Mouse (Mus musculus) A20 (cell line): ENCODE measurements at regions not wholly inside any gene's neighbourhood (a gene's known extent, or its start where the extent isn't known, plus 50 kb on each side); places are given as distances from the start of the nearest gene placed in this dataset.

ENCODE experiments used
- DNase-seq: peaks from one replicate; pipeline ENCODE4 v3.0.0-alpha.2; 2011; ENCODE audit warnings: low read depth, low spot score

DNA sequence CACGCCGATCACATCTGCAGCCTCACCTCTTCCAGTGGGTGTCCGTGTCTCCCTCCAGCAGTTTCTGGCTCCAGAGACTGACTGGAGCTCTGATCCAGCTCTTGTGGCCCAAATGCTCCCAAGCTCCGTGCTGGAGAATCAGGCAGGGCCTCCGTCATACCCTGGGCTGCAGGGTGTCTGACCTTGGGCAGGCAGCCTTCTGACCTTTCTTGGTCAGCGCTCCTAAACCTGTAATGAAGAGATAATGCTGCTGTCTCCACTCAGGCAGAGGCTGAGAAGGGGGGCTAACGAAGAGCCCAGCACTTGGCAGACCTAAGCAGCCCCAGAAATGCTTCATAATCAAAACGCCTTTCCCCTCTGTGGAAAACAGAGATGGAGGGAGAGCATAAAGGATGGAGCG is 89.9 kb upstream of the Mef2a start:
- no peak for DNase-seq

DNA sequence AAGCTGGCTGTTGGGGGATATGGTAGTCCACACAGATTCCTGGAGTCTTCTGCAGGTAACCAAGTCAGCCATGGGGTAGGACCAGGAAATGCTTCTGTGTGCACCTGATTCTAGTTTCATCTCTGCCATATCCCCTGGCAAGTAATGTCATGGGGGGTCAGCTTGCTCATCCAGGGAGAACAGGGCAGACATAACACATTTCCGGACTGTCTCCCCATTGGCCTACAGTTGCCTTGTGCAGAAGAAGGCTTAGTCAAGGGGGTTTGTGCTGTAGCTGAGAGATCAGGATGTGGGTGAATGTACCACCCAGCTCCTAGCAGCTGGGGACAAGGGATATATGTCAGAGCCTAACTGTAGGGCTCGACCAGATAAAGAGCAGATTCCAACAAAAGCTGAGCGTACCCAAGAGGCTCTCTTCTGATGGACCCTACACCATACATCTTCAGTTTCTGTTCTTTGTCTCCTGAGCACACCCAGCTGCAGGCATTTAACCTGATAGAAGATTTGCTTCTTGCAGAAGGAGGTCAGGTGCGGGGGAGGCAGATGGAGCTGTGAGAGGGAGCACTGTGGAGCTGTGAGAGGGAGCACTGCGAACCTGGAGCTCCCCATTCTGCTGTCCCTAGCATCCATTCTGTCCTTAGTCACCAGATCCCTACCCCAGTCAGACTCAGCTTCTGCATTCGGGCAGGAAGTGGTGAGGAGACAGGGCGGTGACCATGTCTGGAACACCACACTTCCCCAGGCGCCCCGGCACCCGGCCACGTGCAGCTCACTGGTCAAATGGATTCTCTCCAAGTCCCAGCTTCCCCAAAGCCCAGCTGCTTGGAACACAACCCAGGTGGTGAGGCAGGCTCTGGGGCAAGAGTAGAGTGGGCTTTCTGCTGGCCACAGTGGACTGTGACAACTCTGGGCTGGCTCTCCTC is 88.9 kb upstream of the Mef2a start:
- no peak for DNase-seq

DNA sequence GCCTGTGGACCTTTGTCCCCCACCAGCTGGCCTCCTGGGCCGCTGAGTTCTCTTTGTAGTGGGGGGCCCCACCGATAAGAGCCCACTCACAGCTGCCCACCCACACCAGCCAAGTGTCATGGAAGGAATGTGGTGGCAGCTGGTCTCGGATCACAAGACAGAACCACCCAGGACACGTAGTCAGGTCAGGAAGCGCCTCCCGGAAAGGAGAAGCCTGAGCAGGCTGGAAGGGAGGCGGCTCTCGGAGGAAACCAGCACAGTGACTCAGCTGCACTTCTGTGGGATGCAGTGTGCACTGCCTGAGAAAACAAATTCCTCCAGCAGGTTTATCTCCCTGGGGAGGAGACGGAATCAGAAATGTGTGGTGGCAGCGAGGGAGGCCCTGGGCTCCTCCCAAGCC is 87.2 kb upstream of the Mef2a start:
- DNase-seq = no peak

DNA sequence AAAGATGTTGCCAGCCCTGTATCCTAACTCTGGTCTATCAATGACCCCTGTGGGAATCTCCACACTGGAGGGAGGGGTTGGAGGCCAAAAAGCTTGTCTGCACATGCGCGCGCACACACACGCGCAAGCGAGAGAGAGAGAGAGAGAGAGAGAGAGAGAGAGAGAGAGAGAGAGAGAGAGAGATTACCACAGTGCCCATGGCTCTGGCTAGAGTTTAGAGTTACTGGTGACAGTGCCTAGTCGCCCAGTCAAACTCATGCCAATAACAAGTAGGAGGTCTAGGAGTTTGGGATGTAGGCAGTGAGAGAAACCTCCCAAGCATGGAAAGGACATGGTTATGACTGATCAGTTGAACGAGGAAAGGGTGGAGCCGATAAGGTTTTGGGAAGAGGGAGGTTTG is 86.6 kb upstream of the Mef2a start:
- DNase-seq = no peak

DNA sequence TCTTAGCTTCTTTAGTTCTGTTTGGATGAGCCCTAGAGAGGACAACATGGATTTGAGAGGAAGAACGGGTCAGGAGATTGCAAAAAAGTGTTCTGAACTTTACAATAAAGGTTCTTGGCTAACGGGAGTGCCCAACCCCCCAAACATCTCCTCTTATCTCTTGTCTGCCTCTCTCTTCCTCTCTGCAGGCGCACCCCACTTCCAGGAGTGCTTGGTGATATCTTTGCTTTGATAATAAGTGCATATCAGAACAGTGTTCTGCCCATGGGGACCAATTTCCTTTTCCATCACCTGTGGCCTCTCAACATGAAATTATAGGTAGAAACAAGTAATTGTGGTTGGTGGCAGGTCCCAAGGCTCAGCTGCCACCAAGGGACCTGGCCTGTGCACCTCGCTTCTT is 86.0 kb upstream of the Mef2a start:
- no peak for DNase-seq

DNA sequence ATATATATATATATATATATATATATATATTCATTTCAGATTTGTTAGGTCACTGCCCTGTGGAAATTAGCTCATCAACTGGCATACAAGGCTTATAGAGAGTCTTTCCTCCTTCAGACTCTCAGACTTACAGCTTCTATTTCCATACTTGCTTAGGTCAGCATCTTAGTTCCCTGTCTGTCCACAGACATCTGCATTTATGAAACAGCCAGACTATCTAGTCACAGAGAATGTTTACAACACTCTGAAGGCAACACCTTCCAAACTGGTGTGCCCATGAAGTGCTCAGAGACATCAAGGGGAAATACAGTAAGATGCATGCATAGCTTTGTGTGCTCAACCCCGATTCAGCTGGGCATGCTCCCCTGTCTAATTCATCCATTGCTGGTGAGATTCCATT is 85.2 kb upstream of the Mef2a start:
- DNase-seq = peak; percentile 64

DNA sequence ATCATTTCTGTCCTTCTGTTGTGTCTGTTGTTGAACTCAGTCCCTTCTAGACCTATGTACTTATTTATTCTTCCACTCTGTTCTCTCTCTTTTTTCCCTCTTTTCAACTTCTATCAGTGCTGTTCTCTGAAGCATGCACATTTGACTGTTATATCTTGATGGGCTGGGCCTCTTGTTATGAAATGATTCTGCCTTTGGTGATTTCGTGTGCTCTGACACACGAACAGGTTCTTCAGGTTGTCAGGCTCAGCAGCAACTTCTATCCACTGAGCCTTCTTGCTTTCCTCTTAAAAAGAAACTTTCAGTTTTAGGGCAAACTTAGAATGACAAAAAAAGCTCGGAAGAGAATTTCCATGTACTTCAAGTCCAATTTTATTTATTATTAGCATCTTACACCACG is 83.4 kb upstream of the Mef2a start:
- DNase-seq = no peak

DNA sequence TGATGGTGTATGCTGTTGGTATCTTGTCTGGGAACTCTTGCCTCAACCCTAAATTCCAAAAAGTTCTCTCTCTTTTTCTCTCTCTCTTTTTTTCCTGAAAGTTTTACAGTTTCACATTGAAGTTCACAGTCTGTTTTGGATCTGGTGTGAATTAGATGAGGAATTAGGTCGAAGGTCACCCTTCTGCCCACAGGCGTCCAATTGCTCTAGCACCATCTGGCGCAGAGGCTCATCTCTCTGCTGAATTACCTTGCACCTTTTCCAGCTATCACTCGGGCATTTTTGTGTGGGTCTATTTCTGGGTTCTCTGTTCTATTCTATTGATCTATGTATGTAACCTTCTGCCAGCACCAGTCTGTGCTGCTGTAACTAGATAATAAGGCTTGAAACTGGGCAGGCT is 81.8 kb upstream of the Mef2a start:
- no peak for DNase-seq

DNA sequence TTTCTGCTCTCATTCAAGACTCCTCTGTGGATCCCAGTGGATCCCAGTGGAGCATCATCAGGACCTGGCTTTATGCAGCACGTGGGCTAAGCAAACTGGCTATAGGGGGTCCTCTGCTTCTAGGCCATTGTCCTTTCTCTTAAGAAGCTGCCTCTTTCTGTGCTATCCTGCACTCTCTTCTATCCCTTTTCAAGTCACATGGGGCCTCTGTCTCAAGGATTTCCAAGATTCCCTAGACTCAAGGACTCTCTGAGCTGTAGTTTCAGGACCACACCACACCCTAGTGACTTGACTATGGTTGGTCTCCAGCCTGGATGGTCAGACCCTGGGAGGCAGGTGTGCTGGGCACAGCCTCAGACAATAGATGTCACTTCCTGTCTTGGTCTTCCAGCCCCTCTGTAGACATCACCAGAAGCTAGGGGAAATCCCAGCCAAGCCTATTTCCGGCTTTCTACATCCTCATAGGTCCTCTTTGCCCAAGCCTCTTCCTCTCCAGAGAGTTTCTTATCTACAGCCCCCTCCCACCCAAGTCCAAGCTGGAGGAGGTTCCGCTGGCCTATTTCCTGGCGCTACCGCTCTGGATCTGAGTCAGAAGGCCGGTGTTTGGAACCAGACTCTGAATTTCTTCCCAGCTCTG is 78.6 kb upstream of the Mef2a start:
- DNase-seq = peak; percentile 80

DNA sequence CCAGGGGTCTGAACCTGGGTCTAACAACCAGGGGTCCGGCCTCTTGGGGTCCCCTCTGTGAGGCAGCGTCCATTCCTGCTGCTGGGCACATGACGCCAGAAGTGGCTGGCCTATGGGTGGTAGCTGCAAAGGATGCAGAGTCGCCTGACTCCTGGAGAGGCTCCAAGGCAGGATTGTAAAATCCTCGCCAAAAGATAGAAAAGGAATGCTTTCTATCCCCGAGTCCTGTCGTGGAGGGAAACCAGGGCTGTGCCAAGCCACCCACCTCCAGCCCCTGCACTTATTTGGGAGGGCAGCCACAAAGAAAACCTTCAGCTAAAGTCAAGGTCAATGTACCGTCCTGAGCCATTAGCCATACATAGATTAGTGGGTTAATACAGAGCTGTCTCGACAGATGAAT is 73.9 kb upstream of the Mef2a start:
- DNase-seq = no peak

DNA sequence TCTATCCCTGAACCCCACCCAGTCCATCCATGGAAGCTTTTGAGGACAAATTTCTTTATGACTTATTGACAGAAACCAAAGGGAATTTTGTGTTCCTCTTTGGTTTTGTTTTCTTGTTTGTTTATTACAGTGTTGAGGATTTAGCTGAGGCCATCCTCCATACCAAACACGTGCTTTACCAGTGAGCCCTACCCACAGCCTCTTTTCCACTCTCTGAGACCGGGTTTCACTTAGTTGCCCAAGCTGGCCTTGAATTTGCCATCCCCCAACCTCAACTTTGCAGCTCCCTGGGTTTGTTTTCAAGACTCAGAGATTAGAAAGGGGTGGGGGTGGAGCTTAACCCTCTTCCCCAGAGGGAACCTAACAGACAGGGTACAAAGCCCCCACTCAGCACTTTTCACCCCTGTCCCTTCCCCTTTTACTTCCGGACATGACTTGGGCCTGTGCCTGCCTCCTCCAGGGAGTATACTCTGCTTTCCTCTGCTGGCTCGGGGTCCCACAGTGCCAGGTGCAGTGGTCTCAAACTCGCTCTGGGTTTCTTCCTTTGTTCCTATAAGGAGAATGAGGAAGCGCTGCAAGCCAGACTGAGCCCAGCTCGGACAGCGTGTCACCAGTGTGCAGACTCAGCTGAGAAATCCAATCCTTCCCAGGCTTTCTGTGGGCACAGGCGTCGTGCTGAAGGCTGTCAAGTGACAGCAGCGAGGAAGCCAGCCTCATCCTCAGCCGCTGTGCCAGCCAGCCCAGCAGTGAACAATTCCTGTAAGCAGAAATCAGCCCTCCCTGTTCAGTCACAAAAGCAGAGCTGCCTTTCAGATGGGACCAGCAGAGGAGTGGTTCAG is 72.8 kb upstream of the Mef2a start:
- peak; percentile 39 for DNase-seq

DNA sequence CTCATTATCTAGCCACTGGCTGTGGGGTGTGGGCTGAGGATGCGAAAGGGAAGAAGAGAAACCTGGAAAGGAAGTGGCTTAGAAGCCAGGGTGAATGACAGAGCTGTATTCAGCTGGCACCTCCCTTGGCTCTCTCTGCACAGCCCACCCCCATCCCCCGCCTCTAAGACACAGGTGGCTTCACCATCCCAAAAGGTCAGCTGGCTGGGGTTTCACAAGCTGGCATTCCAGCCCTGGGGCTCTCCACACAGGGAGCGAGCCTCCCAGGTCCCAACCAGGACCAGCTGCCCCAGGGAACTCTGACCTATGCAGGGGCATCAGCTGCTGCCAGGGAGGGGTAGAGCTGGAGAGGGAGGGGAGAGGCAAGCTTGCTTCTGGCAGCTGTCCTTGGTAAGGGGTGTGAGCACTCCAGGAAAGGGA is 71.9 kb upstream of the Mef2a start:
- peak; percentile 42 for DNase-seq

DNA sequence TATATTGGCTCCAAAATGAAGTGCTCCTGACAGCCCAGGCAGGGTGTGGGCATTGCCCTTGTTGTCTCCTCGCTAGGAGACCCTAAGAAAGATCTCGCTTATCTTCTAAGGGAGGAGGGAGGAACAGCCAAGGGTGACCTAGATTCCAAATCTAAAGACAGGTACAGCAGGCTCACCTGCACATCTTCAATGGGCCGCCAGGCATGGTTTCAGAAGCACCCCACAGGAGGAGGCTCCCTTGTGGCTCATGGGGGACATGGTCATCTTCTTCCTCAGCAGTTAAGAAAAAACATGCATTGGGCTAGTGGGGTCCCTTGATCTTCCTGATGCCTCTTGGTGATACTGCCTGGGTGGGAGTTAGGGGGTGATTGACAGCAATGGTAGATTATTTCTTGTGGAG is 71.0 kb upstream of the Mef2a start:
- DNase-seq = no peak

DNA sequence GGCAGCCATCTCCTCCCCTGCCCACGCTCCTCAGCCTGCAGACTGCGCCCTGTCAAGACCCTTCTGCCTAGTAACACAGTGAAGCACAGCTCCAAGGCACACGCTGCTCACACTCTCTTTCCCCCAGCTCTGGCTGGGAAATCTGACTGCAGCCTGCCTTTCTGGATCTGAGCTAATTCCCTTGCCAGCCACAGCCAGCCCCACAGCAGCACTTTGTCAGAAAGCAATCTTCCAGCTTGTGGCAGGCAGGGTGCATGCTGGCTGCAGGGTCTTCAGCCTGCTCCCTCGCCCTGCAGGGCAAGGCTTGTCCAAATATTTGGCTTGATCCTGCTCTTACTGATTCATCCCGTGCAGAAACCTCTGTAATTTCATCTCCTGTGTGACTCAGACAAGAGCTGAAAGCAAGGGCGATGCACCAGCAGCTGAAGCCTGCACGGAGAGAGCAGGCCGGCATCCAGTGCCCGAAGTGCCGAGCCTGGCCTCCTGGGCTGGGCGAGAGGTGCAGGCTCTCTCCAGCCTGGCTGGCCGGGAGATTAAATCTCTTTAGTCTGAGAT is 70.4 kb upstream of the Mef2a start:
- no peak for DNase-seq

DNA sequence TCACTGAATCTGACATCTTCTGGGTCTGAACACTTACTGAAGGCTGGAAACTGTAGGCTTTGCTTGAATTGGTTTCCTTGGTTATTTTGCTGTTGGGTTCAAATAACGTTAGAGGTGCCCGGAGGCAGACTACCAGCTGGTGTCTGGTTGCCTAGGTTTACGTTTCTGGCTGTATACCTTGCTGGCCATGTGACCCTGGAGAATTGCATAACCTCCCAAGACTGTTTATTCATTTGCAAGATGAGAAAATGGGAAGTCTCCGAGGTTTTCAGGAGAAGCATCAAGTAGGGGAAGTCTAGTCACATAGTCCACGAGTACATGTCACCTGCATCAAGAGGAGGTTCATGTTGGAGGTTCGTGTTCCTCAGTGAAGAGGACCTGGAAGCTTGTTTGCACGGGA is 69.6 kb upstream of the Mef2a start:
- DNase-seq = no peak

DNA sequence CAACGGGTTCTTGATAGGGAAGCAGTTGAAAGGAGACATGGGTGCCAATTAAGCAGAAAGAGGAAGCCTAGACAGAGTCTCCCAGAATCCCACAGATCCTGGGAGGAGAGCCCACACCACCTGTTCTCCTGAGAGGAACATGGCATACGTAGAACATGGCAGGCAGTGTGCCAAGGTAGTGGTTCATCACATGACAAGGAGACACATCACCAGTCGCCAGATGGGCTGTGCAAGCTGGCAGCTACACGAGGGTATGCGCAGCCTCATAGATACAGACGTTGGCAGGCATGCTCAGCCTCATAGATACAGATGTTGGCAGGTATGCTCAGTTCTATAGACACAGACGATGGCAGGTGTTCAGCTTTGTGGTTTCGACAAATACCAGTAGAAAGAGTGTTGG is 68.1 kb upstream of the Mef2a start:
- DNase-seq = no peak

DNA sequence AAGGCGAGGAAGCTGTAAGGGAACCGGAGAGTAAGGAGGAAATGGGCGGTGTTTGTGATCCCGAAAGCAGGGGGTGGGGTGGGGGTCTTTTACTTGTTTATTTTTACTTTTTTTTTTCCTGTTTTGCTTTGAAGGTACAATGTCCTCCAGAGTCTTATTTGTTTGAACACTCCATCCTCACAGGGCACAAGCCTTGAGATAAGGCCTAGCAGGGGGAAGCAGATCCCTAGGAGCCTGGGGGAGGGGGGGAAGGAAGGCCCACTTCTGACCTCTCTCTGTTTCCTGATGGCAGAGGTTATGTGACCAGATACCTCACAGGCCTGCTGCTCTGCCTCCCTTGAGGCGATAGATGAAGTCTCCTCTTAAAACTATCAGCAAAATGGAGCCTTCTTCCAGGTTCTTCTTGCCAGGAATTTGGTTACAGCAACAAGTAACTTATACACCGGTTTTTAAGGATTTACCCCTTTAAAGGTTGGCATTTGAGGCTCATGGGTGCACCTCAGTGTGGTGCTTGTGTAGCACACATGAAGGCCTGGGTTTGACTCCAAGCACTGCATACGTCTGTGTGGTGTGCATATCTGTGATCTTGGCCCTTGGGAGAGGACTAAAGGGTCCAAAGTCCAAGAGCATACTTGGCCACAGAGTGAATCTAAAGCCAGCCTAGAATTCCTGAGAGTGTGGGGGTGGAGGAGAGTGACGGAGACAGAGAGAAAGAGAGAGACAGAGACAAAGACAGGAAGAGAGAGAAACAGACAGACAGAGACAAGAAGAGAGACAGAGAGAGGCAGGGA is 64.8 kb upstream of the Mef2a start:
- no peak for DNase-seq

DNA sequence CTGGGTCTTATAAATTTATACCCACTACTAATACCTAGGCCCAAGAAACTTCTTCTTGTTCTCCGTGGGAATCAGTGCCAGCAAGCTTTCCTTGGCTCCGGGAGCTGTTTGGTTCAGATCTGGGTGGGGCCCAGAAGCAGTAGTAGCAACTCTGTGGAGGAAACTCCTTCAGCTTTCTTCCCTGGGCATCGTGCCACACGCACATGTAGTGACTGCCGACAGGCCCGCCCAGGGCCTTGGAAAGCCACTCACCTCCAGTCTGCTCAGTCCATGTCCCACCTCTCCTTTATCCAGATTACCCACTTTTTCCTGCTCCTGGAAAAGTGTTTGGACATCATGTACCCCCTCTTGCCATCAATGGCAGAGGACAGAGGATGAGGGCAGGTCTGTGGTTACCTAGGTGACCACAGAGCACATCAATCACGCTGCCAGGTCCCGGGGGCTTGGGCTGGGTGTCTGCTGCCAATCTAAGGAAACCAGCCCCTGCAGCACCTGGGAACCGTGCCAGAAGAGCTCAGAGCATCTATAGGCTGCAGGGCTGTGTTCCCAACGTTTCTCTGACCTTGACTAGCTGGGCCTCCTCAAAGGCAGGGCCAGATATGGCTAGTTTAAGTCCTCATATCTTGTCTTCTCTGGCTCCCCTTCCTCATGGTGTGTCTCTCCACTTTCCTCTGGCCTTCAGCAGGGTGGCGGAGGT is 63.1 kb upstream of the Mef2a start:
- DNase-seq = no peak

DNA sequence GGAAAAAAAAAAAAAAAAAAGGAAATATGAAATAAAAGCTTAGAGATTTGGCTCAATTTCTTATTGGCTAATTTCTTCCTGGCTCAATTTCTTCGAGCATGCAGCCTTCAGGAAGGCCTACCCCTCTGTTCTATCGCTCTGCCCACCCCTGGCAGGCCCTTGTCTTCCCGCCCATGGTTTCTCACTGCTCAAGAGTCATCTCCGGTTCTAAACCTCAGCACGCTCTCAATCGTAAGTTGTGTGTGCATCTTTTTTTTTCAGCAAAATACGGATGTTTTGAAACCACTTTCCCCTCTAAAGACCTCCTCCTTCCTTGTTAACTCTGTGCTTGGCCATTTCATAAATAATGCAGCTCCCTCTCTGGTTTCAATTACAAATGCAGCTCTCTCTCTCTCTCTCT is 58.3 kb upstream of the Mef2a start:
- no peak for DNase-seq

DNA sequence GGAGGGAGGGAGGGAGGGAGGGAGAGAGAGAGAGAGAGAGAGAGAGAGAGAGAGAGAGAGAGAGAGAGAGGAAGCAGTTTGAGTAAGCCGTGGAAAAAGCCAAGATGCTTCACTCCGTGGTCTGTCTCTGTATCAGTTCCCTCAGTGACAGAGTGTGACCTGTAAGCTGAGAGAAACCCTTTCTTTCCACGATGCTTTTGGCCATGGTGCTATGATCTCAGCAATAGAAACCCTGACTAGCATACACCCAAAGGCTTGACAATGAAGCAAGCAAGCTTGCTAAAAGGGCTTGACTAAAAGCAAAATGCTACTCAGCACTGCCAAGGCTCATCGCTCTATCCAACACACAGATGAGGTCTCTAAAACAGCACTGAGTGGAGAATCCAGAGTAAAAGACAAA is 57.4 kb upstream of the Mef2a start:
- peak; percentile 57 for DNase-seq
